Mouse (Mus musculus): ENCODE data around the gene Akr1c19. TPM values are rescaled to one million over a fixed set of nuclear protein-coding genes. Genes with fewer than 3 reads are reported as not detected.
"Not testable (repeated sequence)": the region's sequence is repeated elsewhere in the genome, so short reads cannot be mapped to it uniquely, and the experiment has no call there.

Gene Akr1c19
- polyA plus RNA-seq, 1 experiment from 2014 or later, result 45.6 TPM

GRCm38 (mm10) chr13:4256894-4257293 is 28.4 kb downstream of the Akr1c19 start:
- not testable (repeated sequence) for ATAC-seq (replicated peaks; ENCODE audit: low FRiP score); DNase-seq (ENCODE audit: low spot score); H3K4me2 ChIP-seq; H3K36me3 ChIP-seq (ENCODE audit: control insufficient read depth, insufficient read depth, low read length); H3K27me3 ChIP-seq (replicated peaks; ENCODE audit: control insufficient read depth, insufficient read depth, low read length); H3K27ac ChIP-seq (ENCODE audit: low read depth, low read length); H3K9ac ChIP-seq (ENCODE audit: low read depth, low read length); H3K4me1 ChIP-seq (replicated peaks; ENCODE audit: control insufficient read depth, insufficient read depth, low read length); H3K4me3 ChIP-seq (ENCODE audit: low read depth, low read length); H3K9me3 ChIP-seq (ENCODE audit: control insufficient read depth, low read length)

GRCm38 (mm10) chr13:4257349-4257748 is 28.8 kb downstream of the Akr1c19 start:
- Histone ChIP-seq H3K36me3 (ENCODE audit: control insufficient read depth, insufficient read depth, low read length) (no peaks in the 10 kb centered on the region), H3K4me3 (ENCODE audit: low read depth, low read length) (no peak overlapping the region), H3K9ac (ENCODE audit: low read depth, low read length) (no peak overlapping the region), H3K27me3 (replicated peaks; ENCODE audit: control insufficient read depth, insufficient read depth, low read length) (no peaks in the 10 kb centered on the region), H3K27ac (ENCODE audit: low read depth, low read length) (no peak overlapping the region), H3K4me2 (no peak overlapping the region), H3K9me3 (ENCODE audit: control insufficient read depth, low read length) (no peaks in the 10 kb centered on the region), H3K4me1 (replicated peaks; ENCODE audit: control insufficient read depth, insufficient read depth, low read length) (no peaks in the 10 kb centered on the region)
- ATAC-seq (replicated peaks; ENCODE audit: low FRiP score) (no peak), DNase-seq (ENCODE audit: low spot score) (no peak)
- WGBS, result 73% methylated on average over 6 of the region's 6 CpGs

GRCm38 (mm10) chr13:4264612-4265011 is 36.1 kb downstream of the Akr1c19 start:
- Histone ChIP-seq H3K4me2 (no peak overlapping the region), H3K27me3 (replicated peaks; ENCODE audit: control insufficient read depth, insufficient read depth, low read length) (no peaks in the 10 kb centered on the region), H3K36me3 (ENCODE audit: control insufficient read depth, insufficient read depth, low read length) (no peaks in the 10 kb centered on the region), H3K4me3 (ENCODE audit: low read depth, low read length) (no peak overlapping the region), H3K9ac (ENCODE audit: low read depth, low read length) (no peak overlapping the region), H3K9me3 (ENCODE audit: control insufficient read depth, low read length) (no peaks in the 10 kb centered on the region), H3K27ac (ENCODE audit: low read depth, low read length) (no peak overlapping the region), H3K4me1 (replicated peaks; ENCODE audit: control insufficient read depth, insufficient read depth, low read length) (no peaks in the 10 kb centered on the region)
- WGBS, result 87% methylated on average over 3 of the region's 3 CpGs
- ATAC-seq (replicated peaks; ENCODE audit: low FRiP score), result no peak
- no peak for DNase-seq (ENCODE audit: low spot score)

- Histone ChIP-seq H3K27me3 (replicated peaks; ENCODE audit: control insufficient read depth, insufficient read depth, low read length) (no peaks in the 10 kb centered on the region), H3K4me1 (replicated peaks; ENCODE audit: control insufficient read depth, insufficient read depth, low read length) (no peaks in the 10 kb centered on the region), H3K36me3 (ENCODE audit: control insufficient read depth, insufficient read depth, low read length) (no peaks in the 10 kb centered on the region), H3K9me3 (ENCODE audit: control insufficient read depth, low read length) (no peaks in the 10 kb centered on the region), H3K4me3 (ENCODE audit: low read depth, low read length) (no peak overlapping the region), H3K4me2 (no peak overlapping the region), H3K27ac (ENCODE audit: low read depth, low read length) (no peak overlapping the region), H3K9ac (ENCODE audit: low read depth, low read length) (no peak overlapping the region)
- ATAC-seq (replicated peaks; ENCODE audit: low FRiP score) (no peak), DNase-seq (ENCODE audit: low spot score) (no peak)
- 92% methylated on average over 2 of the region's 2 CpGs for WGBS
Measured at GRCm38 (mm10) chr13:4265047-4265446, 36.5 kb downstream of the Akr1c19 start.

GRCm38 (mm10) chr13:4265455-4265854 is 37.0 kb downstream of the Akr1c19 start:
- H3K4me3 ChIP-seq (ENCODE audit: low read depth, low read length); ATAC-seq (replicated peaks; ENCODE audit: low FRiP score); DNase-seq (ENCODE audit: low spot score); H3K9me3 ChIP-seq (ENCODE audit: control insufficient read depth, low read length); H3K9ac ChIP-seq (ENCODE audit: low read depth, low read length); H3K36me3 ChIP-seq (ENCODE audit: control insufficient read depth, insufficient read depth, low read length); H3K4me2 ChIP-seq; H3K27ac ChIP-seq (ENCODE audit: low read depth, low read length); H3K4me1 ChIP-seq (replicated peaks; ENCODE audit: control insufficient read depth, insufficient read depth, low read length); H3K27me3 ChIP-seq (replicated peaks; ENCODE audit: control insufficient read depth, insufficient read depth, low read length): not testable (repeated sequence)
- WGBS, result 79% methylated on average over 2 of the region's 2 CpGs

GRCm38 (mm10) chr13:4270860-4271259 is 42.4 kb downstream of the Akr1c19 start:
- DNase-seq (ENCODE audit: low spot score) (no peak), ATAC-seq (replicated peaks; ENCODE audit: low FRiP score) (no peak)
- H3K27ac ChIP-seq (ENCODE audit: low read depth, low read length), result no peak overlapping the region
- H3K36me3 ChIP-seq (ENCODE audit: control insufficient read depth, insufficient read depth, low read length), result no peaks in the 10 kb centered on the region
- H3K9me3 ChIP-seq (ENCODE audit: control insufficient read depth, low read length), result no peaks in the 10 kb centered on the region
- no peak overlapping the region for H3K4me3 ChIP-seq (ENCODE audit: low read depth, low read length)
- no peaks in the 10 kb centered on the region for H3K27me3 ChIP-seq (replicated peaks; ENCODE audit: control insufficient read depth, insufficient read depth, low read length)
- H3K9ac ChIP-seq (ENCODE audit: low read depth, low read length), result no peak overlapping the region
- H3K4me1 ChIP-seq (replicated peaks; ENCODE audit: control insufficient read depth, insufficient read depth, low read length), result no peaks in the 10 kb centered on the region
- no peak overlapping the region for H3K4me2 ChIP-seq

- Histone ChIP-seq H3K4me3 (ENCODE audit: low read depth, low read length) (no peak overlapping the region), H3K27me3 (replicated peaks; ENCODE audit: control insufficient read depth, insufficient read depth, low read length) (no peaks in the 10 kb centered on the region), H3K27ac (ENCODE audit: low read depth, low read length) (no peak overlapping the region), H3K4me1 (replicated peaks; ENCODE audit: control insufficient read depth, insufficient read depth, low read length) (no peaks in the 10 kb centered on the region), H3K4me2 (no peak overlapping the region), H3K36me3 (ENCODE audit: control insufficient read depth, insufficient read depth, low read length) (no peaks in the 10 kb centered on the region), H3K9me3 (ENCODE audit: control insufficient read depth, low read length) (no peaks in the 10 kb centered on the region), H3K9ac (ENCODE audit: low read depth, low read length) (no peak overlapping the region)
- DNase-seq (ENCODE audit: low spot score), result no peak
- ATAC-seq (replicated peaks; ENCODE audit: low FRiP score), result no peak
- WGBS, result 71% methylated on average over 2 of the region's 2 CpGs
Measured at GRCm38 (mm10) chr13:4277526-4277925, 49.0 kb downstream of the Akr1c19 start.

GRCm38 (mm10) chr13:4279284-4279683 is 50.8 kb downstream of the Akr1c19 start, which contains the start of gene Akr1c12:
Gene Akr1c12, minus strand, starts transcription at chr13:4279433.
- Histone ChIP-seq H3K9me3 (ENCODE audit: control insufficient read depth, low read length) (no peaks in the 10 kb centered on the region), H3K36me3 (ENCODE audit: control insufficient read depth, insufficient read depth, low read length) (no peaks in the 10 kb centered on the region), H3K4me3 (ENCODE audit: low read depth, low read length) (no peak within 1 kb of the TSS), H3K27me3 (replicated peaks; ENCODE audit: control insufficient read depth, insufficient read depth, low read length) (no peaks in the 10 kb centered on the region), H3K27ac (ENCODE audit: low read depth, low read length) (no peak within 1 kb of the TSS), H3K4me1 (replicated peaks; ENCODE audit: control insufficient read depth, insufficient read depth, low read length) (no peaks in the 10 kb centered on the region), H3K4me2 (no peak within 1 kb of the TSS), H3K9ac (ENCODE audit: low read depth, low read length) (no peak within 1 kb of the TSS)
- peak; percentile 72 for ATAC-seq (replicated peaks; ENCODE audit: low FRiP score)
- no peak for DNase-seq (ENCODE audit: low spot score)
- WGBS, result 49% methylated on average over 4 of the region's 4 CpGs

GRCm38 (mm10) chr13:4281471-4282412 is 53.2 kb downstream of the Akr1c19 start:
- no peaks in the 10 kb centered on the region for H3K4me1 ChIP-seq (replicated peaks; ENCODE audit: control insufficient read depth, insufficient read depth, low read length)
- H3K9ac ChIP-seq (ENCODE audit: low read depth, low read length), result no peak overlapping the region
- DNase-seq (ENCODE audit: low spot score), result no peak
- 32% methylated on average over 7 of the region's 7 CpGs for WGBS
- no peaks in the 10 kb centered on the region for H3K27me3 ChIP-seq (replicated peaks; ENCODE audit: control insufficient read depth, insufficient read depth, low read length)
- H3K27ac ChIP-seq (ENCODE audit: low read depth, low read length), result no peak overlapping the region
- H3K9me3 ChIP-seq (ENCODE audit: control insufficient read depth, low read length), result no peaks in the 10 kb centered on the region
- H3K36me3 ChIP-seq (ENCODE audit: control insufficient read depth, insufficient read depth, low read length), result no peaks in the 10 kb centered on the region
- H3K4me2 ChIP-seq, result no peak overlapping the region
- H3K4me3 ChIP-seq (ENCODE audit: low read depth, low read length), result no peak overlapping the region
- ATAC-seq (replicated peaks; ENCODE audit: low FRiP score), result peak; percentile 38; the same call in 1 of the 2 replicates
